Mouse (Mus musculus) layer of hippocampus, adult 8-10 months (tissue): Measurements from ENCODE around the gene Ipo4. TPM values are rescaled to one million over a fixed set of nuclear protein-coding genes. Genes with fewer than 3 reads are reported as not detected.

Source experiments
- DNase-seq, 2 experiments: peaks; one replicate each; pipeline ENCODE4 v3.0.0; 2022; ENCODE audit warnings: low spot score in 2 of 2
- total RNA-seq, 4 experiments: library from RNA; stranded (reverse); gene quantifications; 2 replicates each; pipeline ENCODE4 v1.2.4; 2022

The Ipo4 gene
- total RNA-seq: 100 to 1,000 TPM; 121 to 153 (median 140) TPM

DNA sequence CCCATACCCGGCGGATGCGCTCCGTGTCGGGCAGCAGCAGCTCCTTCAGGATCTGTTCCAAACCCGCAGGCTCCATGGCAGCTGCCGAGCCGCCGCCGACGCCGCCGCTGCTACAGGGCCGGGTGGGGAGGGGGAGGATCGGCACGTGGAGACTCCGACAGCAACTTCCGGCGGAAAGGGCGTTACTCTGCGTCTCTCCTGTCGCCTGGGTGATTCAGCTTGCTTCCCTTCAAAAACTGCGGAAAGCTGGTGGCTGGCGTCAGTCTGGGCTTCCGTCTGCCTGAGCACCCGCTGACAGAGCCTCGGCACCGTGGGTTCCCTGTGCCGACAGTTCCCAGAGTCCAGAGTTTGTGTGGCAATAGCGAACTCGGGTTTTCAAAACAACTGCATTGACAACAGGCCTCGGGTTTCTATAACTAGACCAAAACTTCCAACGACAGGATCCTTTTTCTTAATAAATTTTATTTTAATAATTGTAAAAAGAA lies at the start of gene Ipo4:
Gene Ipo4, minus strand, starts transcription at position 435 of the 485 bp plus-strand sequence.
- peak; percentile 87 to 88 for DNase-seq

DNA sequence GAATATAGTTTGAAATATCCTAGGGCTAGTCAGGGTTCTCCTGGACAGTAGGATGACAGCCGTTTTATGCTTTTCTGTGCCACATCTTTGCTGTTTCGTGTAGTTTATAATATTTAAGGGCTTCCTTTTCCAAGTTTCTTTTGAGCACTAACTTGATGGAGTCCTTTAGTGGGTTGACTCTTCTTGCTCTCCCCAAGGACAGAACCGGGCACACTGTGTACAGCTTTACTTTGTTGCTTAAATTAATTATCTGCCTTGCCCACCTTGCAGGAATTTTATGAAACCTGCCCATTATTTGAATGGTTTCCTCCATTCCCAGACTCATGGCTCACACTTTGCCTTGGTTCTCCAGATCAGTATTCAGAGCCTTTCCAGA lies 46.3 kb upstream of the Ipo4 start:
- DNase-seq: no peak

DNA sequence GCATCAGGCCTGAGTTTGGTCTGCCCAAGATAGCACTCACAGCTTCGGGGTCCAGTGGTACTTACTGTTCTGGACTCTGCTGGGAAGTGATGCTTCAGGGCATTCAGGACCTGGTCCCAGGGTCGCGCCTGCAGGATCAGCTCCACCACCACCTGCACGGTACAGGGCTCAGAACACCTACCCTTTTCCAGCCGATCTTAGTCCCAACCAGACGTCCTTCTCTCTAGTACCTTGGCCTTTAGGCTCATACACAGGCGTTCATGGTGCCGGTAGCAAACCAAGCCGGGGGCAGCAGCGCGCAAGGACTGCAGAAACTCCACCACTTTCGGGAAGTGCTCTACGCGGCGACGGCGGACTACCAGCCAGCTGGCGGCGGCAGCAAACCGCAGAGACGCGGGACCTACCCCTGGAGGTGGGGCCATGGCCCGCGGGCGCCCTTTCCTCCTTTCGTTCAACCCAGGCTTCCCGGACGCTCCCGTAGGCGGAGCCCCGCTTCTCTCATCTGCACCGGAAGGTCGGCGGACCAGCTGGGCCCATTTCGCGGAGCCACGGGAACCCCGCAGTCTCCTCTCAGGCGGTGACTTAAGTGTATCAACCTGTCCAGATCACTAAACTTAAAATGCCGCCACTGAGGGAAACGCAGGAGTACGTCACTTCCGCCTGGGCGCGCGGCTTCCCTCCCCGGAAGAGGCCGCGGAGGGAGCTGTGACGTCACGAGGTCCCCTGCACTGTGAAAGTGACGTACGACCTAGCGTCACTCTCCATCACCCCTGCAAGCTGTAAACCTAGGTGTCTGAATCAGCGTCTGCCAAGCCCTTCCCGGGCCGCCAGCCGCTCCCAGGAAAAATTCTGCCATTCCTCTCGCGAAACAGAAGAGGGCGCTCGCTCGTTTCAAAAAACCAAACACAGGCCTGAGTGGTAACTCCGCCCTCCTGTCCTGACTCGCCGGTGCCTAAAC lies 45.7 kb upstream of the Ipo4 start, which contains the start of gene Tinf2:
Gene Tinf2, minus strand, starts transcription at position 661 of the 958 bp plus-strand sequence.
- DNase-seq: peak; percentile 95 to 96

DNA sequence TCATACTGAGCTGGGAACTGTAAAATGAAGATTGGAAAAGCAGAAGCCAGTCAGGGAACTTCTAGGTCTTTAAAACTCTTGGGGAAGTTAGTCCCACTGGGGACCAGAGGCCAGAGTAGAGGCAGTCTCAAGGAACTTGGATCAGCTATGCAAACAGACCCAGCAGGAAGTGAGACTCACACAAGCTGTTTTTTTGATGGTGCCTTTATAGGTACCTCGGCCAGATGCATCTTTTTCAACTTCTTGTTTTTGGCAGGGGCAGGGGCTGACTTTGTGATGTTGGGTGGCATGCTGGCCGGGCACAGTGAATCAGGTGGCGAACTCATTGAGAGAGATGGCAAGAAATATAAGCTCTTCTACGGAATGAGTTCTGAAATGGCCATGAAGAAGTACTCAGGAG lies 41.9 kb upstream of the Ipo4 start:
- DNase-seq: no peak

DNA sequence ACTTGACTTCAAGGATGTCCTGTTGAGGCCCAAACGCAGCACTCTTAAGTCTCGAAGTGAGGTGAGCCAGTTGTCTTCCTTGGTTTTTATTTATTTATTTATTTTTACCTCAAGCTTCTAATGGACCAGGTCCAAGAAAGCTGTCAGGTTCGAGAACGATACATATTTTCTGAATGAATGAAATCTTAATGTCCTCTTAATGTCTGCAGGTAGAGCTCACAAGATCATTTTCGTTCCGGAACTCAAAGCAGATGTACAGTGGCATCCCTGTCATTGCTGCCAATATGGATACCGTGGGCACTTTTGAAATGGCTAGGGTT lies 36.9 kb upstream of the Ipo4 start:
- DNase-seq: no peak

DNA sequence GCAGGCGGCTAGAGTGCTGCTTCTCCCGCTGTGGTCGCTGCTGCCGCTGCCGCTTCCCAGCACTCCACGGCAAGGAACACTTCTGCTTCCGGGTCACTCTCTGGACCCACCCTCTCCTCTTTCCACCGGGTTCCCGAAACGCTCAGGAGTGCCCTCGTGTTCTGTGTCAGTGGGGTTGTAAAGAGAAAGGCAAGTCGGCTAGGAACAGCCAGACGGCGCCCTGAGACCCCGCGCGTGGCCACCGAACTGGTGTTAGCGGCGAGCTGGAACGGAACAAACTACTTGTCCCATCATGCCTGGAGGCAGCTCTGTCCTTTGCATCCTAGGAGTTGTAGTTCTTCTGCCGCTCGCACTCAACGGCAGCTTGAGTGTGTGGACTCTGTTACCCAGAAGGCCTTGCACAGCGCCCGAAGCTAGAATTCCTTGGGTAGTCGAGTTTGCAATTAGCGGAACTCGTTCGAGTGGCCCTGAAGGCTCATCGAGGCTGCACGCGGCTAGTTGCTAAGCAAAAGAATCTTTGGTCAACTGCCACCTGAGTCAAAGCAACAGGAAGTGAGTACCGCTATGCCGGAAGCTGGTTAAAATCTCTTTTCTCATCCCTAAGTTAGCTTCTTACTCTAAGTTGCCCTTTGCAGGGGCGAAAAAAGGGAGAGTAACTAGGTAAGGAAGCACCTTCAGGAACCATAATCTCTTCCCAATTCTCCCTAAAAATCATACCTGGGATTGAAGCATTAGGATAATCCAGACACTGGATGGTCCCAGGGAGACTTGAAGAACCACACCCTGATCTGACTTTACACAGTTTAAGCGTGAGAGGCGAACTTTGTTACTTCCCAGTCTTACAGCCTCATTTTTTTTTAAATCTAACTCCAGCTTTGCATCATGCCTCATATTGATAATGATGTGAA lies 36.3 kb upstream of the Ipo4 start, which contains the start of the genes Gmpr2 and Nedd8:
Gene Gmpr2, plus strand, starts transcription at position 109 of the 908 bp plus-strand sequence.
Gene Nedd8, minus strand, starts transcription at position 292 of the 908 bp plus-strand sequence.
- DNase-seq: peak; percentile 95

DNA sequence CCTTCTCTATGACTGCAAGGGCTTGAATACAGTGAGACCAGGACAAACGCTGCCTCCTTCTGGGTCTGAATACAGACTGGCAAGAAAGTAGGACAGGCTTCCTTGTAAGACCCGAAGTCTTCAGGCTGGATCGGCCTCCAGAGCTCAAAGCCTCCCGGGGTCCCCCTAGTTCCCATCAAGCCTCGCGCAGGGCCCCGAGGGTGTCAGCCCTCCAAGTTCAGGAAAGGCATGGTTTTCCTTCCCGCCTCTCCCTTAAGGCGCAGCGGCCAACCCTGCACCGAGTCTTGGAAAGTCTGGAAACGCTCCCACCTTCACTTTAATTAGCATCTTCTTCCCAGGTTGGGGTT lies 35.7 kb upstream of the Ipo4 start:
- DNase-seq: no peak

DNA sequence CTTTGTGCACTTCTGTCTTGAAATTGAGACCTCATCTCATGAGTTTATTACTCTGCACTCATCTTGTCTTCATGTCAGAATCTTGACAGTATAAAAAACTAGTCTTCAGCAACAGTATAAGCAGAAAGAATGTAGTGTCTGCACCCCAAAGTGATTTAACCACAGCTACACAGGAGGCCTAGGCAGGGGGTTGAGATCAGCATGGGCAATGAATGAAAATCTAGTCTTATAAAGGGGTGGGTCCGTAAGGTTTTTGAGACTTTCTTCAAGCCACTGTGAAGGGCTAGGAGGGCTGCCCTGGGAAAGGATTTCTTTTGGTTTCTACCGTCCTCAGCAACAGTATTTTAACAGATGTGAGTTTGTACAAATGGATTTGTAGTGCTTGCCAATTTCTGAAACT lies 24.9 kb upstream of the Ipo4 start:
- DNase-seq: no peak

DNA sequence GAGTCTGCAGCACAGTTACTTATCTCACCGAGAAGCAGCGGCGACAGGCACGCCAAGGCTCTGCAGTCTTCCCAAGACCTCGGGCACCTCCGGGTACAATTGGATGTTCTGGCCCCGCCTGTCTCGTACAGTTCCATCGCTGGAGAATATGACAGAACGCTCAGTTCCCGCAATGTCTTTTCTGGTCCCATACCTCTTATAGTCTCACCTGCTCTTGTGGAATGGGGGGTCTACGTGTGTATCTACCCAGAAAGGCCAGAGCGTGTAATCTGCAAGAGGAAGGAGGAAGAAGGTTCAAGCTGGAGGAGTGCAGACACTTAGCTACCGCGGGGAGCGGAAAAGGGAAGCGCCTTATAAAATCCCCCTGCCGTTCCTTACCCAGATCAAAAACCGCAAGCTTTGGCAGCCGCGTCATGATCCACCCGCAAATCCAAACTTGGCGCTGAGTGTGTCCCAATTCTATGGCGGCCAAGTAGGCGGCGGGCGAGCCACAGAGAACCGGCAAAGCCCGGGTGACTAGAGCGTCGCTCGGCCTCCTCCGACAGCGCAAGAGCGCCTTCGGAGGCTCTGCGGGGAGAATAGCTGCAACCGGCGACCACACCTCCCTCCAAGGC lies 24.3 kb upstream of the Ipo4 start, which contains the start of gene Mdp1:
Gene Mdp1, minus strand, starts transcription at position 549 of the 614 bp plus-strand sequence.
- peak; percentile 73 to 80 for DNase-seq

DNA sequence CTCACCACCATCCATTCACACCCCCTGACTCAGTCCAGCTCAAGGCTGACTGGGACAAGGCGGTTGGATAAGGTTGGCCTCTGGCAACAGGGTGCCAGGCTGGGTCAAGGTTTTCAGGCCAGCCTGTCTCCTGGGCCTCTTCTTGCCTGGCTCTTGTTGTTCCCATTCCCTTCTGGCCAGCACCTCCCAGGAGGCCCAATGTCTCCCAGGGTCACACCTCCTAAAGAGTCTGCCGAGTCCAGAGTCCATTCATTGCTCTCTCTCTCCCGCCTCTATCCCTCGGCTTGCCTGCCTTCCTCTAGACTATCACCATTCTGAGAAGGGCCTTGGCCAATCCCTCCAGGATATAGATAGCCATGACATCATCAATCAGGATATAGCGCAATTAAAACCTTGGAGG lies 22.3 kb upstream of the Ipo4 start:
- DNase-seq: no peak

DNA sequence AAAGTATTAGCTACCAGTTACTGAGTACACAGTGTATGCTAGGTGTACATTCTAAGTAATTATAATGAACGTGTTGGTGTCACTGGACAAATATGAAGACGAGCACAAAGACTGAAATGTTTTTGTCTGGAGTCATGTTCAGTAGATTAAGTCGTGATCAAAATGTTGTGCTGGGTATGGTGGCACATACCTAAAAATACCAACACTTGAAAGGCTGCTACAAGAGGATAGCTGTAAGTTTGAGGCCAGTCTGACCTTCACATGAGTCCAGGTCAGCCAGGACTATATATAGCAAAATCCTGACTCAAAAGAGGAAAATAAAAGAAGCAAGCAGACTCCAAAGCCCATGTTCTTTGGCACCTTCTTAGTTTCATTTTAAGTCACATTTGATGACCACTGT lies 21.2 kb upstream of the Ipo4 start:
- no peak for DNase-seq

DNA sequence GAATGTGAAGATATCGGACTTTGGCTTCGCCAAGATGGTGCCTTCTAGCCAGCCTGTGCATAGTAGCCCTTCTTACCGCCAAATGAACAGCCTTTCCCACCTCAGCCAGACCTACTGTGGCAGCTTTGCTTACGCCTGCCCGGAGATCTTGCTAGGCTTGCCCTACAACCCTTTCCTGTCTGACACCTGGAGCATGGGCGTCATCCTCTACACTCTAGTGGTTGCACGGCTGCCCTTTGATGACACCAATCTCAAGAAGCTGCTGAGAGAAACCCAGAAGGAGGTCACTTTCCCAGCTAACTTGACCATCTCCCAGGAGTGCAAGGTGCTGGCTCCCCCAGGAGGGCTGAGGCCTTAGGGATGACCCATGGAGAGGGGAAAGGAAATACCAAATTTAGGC lies 15.8 kb upstream of the Ipo4 start:
- no peak for DNase-seq

DNA sequence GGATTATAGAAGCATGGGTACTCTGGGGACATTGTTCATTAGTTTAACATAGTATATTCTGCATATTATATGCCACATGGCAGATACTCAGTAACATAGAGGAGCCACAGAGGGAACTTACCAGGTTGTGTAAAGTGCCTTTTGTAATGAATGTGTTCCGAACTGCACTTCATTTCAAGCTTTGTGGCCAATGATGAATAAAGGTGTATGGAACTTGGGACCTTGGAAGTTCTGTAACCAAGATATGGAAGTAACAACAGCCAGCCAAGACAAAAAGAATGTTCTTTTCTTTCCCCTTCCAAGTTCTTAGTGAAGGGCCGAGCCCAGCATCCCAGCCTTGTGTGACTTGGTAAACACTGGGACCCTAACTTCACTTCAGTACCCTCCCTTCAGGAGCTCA lies 14.1 kb upstream of the Ipo4 start, which contains the start of gene Tssk4:
Gene Tssk4, plus strand, starts transcription at position 301 of the 400 bp plus-strand sequence.
- DNase-seq: no peak

DNA sequence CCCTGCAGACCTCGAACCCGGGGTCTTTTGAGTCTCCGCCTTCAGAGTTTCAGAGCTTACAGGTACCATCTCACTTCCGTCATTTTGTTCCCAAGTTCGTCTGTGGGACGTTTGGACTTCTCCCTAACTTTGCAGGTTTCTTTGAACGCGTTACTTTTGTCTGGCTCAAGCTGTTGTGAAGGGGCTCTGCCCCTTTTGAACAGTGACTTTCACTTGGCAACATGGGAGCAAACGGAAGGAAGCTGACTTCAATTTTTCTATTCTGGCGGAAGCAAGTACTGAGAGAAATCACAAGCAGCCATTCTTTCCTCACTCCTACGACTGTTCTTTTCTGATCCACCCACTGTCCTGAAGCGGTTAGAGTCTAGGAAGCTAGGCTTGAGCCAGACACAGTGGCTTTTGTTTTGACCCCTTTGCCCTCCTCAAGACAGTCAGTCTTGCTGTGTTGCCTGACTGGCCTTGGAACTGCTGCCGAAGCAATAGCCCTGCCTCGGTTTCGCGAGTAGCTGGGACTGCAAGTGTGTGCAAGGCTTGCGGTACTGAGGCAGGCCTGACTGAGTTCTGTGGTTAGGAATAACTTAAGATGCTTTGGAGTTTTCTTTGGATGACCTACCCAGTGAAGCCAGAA lies 8.6 kb upstream of the Ipo4 start:
- no peak for DNase-seq

DNA sequence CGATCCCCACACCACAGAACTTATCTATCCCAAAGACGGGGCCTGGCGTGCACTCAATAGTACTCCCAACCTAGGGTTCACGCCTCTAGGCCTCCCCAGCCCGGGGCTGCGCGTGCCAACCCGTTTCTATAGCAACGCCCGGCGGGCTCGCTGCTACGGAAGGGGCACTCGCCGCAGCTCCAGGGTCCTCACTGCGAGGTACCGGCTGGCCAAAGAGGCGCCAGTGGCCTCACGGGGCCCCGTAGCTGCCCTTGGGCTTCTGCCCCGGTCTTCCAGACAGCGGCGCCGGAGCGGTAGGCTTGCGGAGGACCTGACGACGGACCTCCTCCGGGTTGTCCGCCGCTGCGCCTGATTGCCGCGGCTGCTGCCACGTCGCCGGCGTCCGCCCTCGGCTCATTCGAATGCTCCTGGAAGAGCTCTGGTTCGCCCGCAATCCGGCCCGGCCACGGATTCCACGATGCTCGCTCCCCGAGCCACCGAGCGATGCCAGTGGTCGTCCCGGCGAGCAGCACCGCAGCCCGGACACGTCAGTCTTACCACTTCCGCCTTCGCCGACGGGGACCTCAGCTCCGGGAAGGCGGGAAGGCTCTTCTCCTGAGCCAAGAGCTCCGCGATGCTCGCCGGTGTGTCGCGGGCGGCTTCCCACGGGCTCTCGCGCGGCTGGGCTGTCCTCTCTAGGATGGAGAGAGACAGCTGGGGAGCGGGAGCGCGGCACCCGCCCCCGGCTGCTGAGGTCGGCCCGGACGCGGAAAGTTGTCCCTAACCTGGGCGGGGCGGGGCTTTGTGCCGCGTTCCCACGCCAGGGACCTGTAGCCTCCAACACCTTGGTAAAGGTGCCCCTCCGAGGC lies 7.5 kb upstream of the Ipo4 start, which contains the start of gene Tm9sf1:
Gene Tm9sf1, minus strand, starts transcription at position 747 of the 848 bp plus-strand sequence.
- peak; percentile 81 to 87 for DNase-seq

DNA sequence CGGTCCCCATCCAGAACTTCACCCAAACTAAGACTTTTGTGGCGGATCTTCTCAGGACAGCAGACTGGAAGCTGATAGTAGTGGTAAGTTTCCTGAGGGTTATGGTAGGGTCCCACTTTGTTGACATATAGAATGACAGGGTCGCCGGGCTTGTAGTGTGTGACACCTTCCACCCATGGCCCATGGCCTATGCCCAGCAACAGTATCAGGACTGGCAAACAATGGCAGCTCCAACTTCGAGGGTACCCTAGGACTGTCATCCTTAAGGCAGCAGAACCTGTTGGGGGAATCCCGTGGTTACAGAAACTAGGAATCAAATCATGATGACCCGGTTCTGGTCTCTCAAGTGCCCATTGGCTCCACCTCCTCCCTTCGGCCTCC lies 6.9 kb upstream of the Ipo4 start:
- DNase-seq: no peak

DNA sequence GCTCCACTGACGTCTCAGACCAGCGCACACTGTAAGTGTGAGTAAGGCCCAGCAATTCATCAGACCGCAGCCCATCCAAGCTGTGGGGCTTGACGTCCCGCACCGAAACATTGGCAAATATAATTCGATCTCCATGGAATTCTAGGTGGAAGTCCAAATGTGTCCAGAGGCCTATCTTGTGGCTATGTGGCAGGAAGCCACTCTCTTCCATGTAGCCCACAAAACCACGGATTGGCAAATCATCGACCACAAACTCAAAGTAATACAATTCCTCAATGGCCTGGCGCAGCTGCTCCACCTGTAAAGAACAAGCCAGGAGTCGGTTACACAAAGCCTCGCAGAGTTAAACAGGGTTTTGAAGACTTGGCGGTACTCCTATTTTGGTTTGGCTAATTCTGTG lies 5.5 kb upstream of the Ipo4 start:
- DNase-seq: no peak

DNA sequence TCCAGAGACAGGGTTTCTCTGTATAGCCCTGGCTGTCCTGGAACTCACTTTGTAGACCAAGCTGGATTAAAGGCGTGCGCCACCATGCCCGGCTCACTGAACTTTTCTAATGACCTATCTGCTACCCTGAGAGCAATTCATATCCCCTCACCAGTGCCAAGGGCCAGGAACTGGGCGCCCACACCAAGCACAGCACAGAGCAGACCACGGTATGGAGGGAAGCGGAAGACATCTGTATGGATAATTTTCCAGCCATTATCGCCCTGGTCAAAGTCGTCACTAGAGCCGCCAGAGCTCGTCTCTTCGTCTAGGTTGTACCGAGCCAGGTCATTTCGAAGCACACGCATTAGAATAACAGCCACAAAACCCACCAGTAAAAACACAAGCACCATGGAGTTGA lies 5.1 kb upstream of the Ipo4 start:
- no peak for DNase-seq

DNA sequence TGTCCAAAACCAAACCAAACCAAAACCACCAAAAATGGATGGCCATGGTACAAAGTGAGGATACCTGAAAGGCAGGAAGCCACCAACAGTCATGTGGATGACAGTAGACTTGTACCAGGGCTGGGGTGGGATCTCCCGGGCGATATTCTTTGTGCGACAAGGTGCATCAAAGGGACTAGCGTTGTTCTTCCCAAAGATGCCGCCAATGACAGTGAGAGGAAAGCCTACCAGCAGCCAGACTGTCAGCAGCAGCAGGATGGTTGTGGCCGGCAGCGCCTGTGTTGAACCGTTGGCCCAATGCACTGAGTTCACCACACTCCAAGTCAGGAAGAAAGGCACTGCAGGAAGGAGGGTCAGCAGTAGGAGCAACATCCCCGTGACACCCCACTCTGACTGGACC lies 2.0 kb upstream of the Ipo4 start, which contains the start of gene Gm49378:
Gene Gm49378, minus strand, starts transcription at position 101 of the 400 bp plus-strand sequence.
- no peak for DNase-seq
